Mouse (Mus musculus) stomach, postnatal 0 days (tissue): Measurements from ENCODE around the gene Wdfy1. TPM values are rescaled to one million over a fixed set of nuclear protein-coding genes. Genes with fewer than 3 reads are reported as not detected.

ENCODE experiments used
- ATAC-seq: fragments of 200-750 bp; cut with Nextera tagmentation; 2 replicates; pipeline ENCODE4 v1.8.0; 2017; ENCODE audit not compliant: low FRiP score, low TSS enrichment
- DNase-seq: peaks from one replicate; pipeline ENCODE4 v3.0.0-alpha.2; 2016; ENCODE audit warnings: low spot score
- H3K27ac ChIP-seq: fragments of 300-500 bp; sonication (generic); replicated peaks from 2 replicates; pipeline ENCODE4 v1.5.1; 2014; ENCODE audit warnings: mild to moderate bottlenecking, control low read depth
- H3K27me3 ChIP-seq: fragments of 300-500 bp; sonication (generic); 2 replicates; pipeline ENCODE4 v1.6.1; 2014; ENCODE audit warnings: low read length; ENCODE audit not compliant: control insufficient read depth, insufficient read depth
- H3K36me3 ChIP-seq: fragments of 300-500 bp; sonication (generic); 2 replicates; pipeline ENCODE4 v1.6.1; 2014; ENCODE audit warnings: low read length, mixed read lengths; ENCODE audit not compliant: control insufficient read depth, insufficient read depth
- H3K4me1 ChIP-seq: fragments of 300-500 bp; sonication (generic); replicated peaks from 2 replicates; pipeline ENCODE4 v1.6.1; 2014; ENCODE audit warnings: antibody characterized with exemption; ENCODE audit not compliant: control insufficient read depth, insufficient read depth
- H3K4me2 ChIP-seq: fragments of 300-500 bp; sonication (generic); replicated peaks from 2 replicates; pipeline ENCODE4 v1.6.1; 2014; ENCODE audit warnings: low read depth, mild to moderate bottlenecking, control low read depth, moderate library complexity
- H3K4me3 ChIP-seq: fragments of 300-500 bp; sonication (generic); 2 replicates; pipeline ENCODE4 v1.5.1; 2014; ENCODE audit warnings: low read depth, low read length, control low read depth
- H3K9ac ChIP-seq: fragments of 300-500 bp; sonication (generic); 2 replicates; pipeline ENCODE4 v1.6.1; 2014; ENCODE audit warnings: mild to moderate bottlenecking, low read length, control low read depth, mixed read lengths
- H3K9me3 ChIP-seq: fragments of 300-500 bp; sonication (generic); 2 replicates; pipeline ENCODE4 v1.6.1; 2016; ENCODE audit warnings: low read length; ENCODE audit not compliant: control insufficient read depth
- CTCF ChIP-seq: IDR thresholded peaks from 2 replicates; pipeline ENCODE4 v1.5.1; 2016; ENCODE audit warnings: antibody characterized with exemption, low read depth, mild to moderate bottlenecking, moderate library complexity
- EP300 ChIP-seq: optimal IDR thresholded peaks from 2 replicates; pipeline ENCODE3; 2016; ENCODE audit warnings: antibody characterized with exemption
- WGBS: fragments of 180-500 bp; shearing (Covaris S2); extraction: QIAGEN DNeasy Blood & Tissue Kit; methylation state at CpG from one replicate; pipeline ENCODE4 v1.1.7; 2014; 5-methylcytosine and 5-hydroxymethylcytosine counted together
- polyA plus RNA-seq: library from polyadenylated mRNA; unstranded; fragments of >200 nt; fragmentation: Nextera tagmentation; extraction: Ambion mirVana; gene quantifications from 2 replicates; pipeline ENCODE4 v1.2.1, GENCODE M21; 2015

Wdfy1 gene
- polyA plus RNA-seq, 1 experiment from 2014 or later: 32.6 TPM

DNA sequence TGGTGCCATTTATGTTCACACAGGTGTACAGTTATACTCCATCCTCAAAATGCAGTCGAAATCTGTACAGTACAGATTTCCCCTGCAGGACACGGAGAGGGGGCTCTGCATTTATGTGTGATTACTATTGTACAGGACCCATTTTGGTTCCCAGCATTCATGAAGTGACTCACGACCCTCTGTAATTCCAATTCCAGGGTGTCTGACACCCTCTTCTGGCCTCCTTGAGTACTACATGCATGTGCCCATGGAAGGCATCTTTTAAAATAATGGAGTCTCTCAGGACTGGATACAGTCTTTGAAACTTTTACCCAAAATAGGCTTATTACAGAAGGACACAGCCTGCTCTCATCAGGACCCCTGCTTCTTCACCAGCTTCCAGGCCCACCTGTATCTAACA, 6.5 kb upstream of the Wdfy1 start:
- Histone ChIP-seq H3K36me3 (peaks cover 12% of the 10 kb centered on the region), H3K4me1 (no peaks in the 10 kb centered on the region), H3K4me2 (no peak overlapping the region), H3K9ac (no peak overlapping the region), H3K4me3 (no peak overlapping the region), H3K27me3 (no peaks in the 10 kb centered on the region), H3K9me3 (no peaks in the 10 kb centered on the region), H3K27ac (no peak overlapping the region)
- ATAC-seq (no peak), DNase-seq (no peak)
- TF ChIP-seq CTCF (peak; percentile 61), EP300 (no peak)
- 85% methylated on average over 3 of the region's 3 CpGs for WGBS

DNA sequence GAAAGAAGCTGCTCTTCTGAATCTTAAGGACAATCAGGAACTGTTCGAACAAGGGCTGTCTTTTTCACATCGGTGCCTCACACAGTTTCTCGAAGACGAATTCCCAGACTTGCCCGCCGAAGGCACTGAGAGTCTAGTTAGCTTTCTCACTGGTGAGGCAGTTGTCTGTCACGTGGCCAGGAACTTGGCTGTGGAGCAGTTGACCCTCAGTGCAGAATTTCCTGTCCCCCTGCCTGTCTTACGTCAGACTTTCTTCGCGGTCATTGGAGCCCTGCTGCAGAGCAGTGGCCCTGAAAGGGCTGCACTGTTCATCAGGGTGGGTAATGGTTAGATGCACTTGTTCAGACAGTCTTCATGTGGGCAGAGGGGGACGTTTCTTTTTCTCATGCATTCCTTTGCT, 2.1 kb upstream of the Wdfy1 start:
- peaks cover 12% of the 10 kb centered on the region for H3K36me3 ChIP-seq
- H3K4me1 ChIP-seq: no peaks in the 10 kb centered on the region
- H3K9ac ChIP-seq: no peak overlapping the region
- no peak for ATAC-seq
- no peak overlapping the region for H3K4me3 ChIP-seq
- H3K9me3 ChIP-seq: no peaks in the 10 kb centered on the region
- H3K27me3 ChIP-seq: no peaks in the 10 kb centered on the region
- 77% methylated on average over 11 of the region's 11 CpGs for WGBS
- H3K4me2 ChIP-seq: no peak overlapping the region
- H3K27ac ChIP-seq: no peak overlapping the region
- DNase-seq: no peak
- no peak for TF ChIP-seq EP300
- TF ChIP-seq CTCF: no peak

DNA sequence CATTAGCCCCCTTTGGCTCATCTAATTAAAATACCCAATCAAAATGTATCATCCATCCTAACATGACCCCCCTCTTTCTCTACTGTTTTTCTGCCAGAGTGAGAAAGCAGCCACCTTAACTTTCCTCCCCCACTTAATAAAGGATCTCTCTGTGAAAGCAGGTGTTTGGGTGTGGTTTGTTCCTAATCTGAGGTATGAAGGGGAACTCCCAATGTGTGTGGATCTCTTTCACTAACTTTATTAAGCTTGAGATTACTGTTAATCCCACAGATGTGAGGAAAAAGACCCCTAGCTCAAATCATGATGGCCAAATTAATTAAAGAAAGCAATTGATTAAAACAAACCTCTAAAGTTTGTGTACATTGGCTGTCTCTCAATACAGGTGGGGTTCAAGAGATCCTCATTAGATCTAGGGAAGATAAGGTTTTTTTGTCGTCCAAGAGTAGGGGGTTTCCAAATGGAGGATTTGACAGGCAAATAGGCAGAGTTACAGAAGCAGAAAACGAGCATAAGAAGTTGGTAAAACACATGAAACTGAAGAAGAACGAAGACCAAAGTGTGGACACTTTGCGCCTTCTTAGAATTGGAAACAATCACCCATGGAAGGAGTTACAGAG, 1.7 kb downstream of the Wdfy1 start:
- WGBS: 77% methylated on average over 4 of the region's 4 CpGs
- no peaks in the 10 kb centered on the region for H3K4me1 ChIP-seq
- H3K9ac ChIP-seq: no peak overlapping the region
- ATAC-seq (no peak), DNase-seq (no peak)
- no peaks in the 10 kb centered on the region for H3K9me3 ChIP-seq
- no peak overlapping the region for H3K27ac ChIP-seq
- H3K4me3 ChIP-seq: no peak overlapping the region
- no peaks in the 10 kb centered on the region for H3K27me3 ChIP-seq
- H3K36me3 ChIP-seq: no peaks in the 10 kb centered on the region; the same call in 1 of the 2 replicates
- H3K4me2 ChIP-seq: no peak overlapping the region
- no peak for TF ChIP-seq EP300
- no peak for TF ChIP-seq CTCF

DNA sequence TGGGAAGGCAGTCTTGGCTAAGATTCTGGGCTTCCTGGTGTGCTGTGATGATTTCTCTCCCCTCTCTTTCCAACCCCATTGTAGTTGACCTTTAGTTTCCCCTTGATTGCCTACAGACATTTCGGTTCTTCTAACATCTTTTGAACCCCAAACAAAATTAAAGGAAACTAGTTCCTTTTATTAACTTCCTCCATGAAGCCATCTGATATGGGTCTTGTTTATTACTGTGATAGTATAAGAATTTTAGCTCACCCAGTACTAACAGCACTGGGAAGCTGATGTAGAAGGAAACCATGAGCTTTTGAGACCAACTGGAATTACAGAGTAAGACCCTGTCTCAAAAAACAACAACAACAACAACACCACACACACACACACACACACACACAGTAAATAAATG, 7.7 kb downstream of the Wdfy1 start:
- 58% methylated on average over 1 of the region's 1 CpGs for WGBS
- Histone ChIP-seq H3K4me3 (no peak overlapping the region), H3K27me3 (no peaks in the 10 kb centered on the region), H3K9me3 (no peaks in the 10 kb centered on the region), H3K36me3 (no peaks in the 10 kb centered on the region), H3K9ac (no peak overlapping the region), H3K4me2 (no peak overlapping the region), H3K4me1 (no peaks in the 10 kb centered on the region), H3K27ac (no peak overlapping the region)
- ATAC-seq (no peak), DNase-seq (no peak)
- TF ChIP-seq EP300 (no peak), CTCF (no peak)

DNA sequence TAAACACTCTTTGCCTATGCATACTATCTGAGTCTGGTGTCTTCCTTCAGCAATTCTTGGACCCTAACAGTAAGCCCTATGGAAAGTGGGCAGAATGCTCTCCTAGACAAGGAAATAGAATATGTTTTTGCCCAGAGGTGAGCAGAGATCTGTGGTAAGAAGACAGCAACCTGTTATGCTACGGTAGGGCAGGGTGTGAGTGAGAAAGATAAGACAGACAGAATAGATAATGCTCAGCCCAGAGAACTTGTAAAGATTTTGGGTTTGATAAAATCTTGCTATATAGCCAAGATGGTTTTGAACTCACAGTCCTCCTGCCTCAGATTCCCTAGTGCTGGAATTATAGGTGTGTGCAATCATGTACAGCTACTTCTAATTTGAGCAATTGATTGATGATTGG, 11.5 kb downstream of the Wdfy1 start:
- Histone ChIP-seq H3K4me2 (no peak overlapping the region), H3K27ac (no peak overlapping the region), H3K27me3 (no peaks in the 10 kb centered on the region), H3K9ac (no peak overlapping the region), H3K9me3 (no peaks in the 10 kb centered on the region), H3K4me1 (peaks cover 4% of the 10 kb centered on the region), H3K4me3 (no peak overlapping the region), H3K36me3 (no peaks in the 10 kb centered on the region)
- no peak for TF ChIP-seq EP300
- TF ChIP-seq CTCF: no peak
- no peak for DNase-seq
- no peak for ATAC-seq
- 79% methylated on average over 1 of the region's 1 CpGs for WGBS

DNA sequence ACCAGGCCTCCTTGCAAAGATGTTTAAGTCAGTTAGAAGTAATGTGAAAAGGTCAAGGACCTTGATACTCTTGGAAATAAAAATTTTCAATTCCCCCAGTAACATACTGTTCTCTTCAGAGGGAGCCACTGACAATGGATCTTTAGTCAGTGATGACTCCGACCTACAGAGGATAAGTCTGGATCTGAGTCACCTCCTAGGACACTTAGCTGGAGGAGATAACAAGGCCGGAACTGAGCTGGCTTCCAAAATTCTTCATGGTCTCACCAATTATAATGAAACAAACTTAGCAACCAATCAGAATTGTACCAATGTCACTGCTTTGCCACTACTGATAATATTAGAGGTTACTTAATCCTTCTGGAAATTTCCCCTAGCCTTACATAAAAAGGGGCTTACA, 11.9 kb downstream of the Wdfy1 start:
- H3K27ac ChIP-seq: no peak overlapping the region
- no peak overlapping the region for H3K9ac ChIP-seq
- TF ChIP-seq EP300 (no peak), CTCF (no peak)
- no peak overlapping the region for H3K4me3 ChIP-seq
- H3K4me1 ChIP-seq: peaks cover 4% of the 10 kb centered on the region
- 87% methylated on average over 2 of the region's 2 CpGs for WGBS
- DNase-seq: no peak
- H3K36me3 ChIP-seq: no peaks in the 10 kb centered on the region
- no peak overlapping the region for H3K4me2 ChIP-seq
- no peaks in the 10 kb centered on the region for H3K9me3 ChIP-seq
- ATAC-seq: no peak
- no peaks in the 10 kb centered on the region for H3K27me3 ChIP-seq
